In genomic region chr14:96471812-96472211, GRCm38 (mm10) we compare ENCODE assay signal across 28 mouse cellular contexts. TPM values are rescaled to one million over a fixed set of nuclear protein-coding genes. Genes with fewer than 3 reads are reported as not detected.
"Had no signal": no experiment of that assay in that cellular context is flagged by ENCODE, and none has a peak within 500 bp of the region (broad histone marks: within the 10 kb centered on the region; RNA-seq: fewer than 3 reads in every experiment).

No protein-coding gene starts in this region.

- H3K27me3 ChIP-seq: limb, embryonic 13.5 days; liver, embryonic 12.5 days; liver, embryonic 15.5 days; lung, embryonic 15.5 days; megakaryocyte, embryonic 14.5 days; midbrain, embryonic 15.5 days; neural tube, embryonic 12.5 days; neural tube, embryonic 15.5 days had no signal

- H3K36me3 ChIP-seq: limb, embryonic 10.5 days; limb, embryonic 13.5 days; liver, embryonic 12.5 days; liver, embryonic 15.5 days; lung, embryonic 15.5 days; midbrain, embryonic 10.5 days; midbrain, embryonic 15.5 days; neural tube, embryonic 12.5 days; neural tube, embryonic 15.5 days had no signal

- H3K27ac ChIP-seq: kidney, postnatal 0 days; layer of hippocampus, adult 2 months; limb, embryonic 10.5 days; limb, embryonic 13.5 days; liver, embryonic 12.5 days; liver, embryonic 15.5 days; lung, embryonic 15.5 days; midbrain, embryonic 10.5 days; midbrain, embryonic 15.5 days; neural tube, embryonic 12.5 days; neural tube, embryonic 15.5 days; stomach, postnatal 0 days had no signal

- H3K4me3 ChIP-seq: layer of hippocampus, adult 2 months; limb, embryonic 10.5 days; limb, embryonic 13.5 days; liver, embryonic 12.5 days; liver, embryonic 15.5 days; lung, embryonic 15.5 days; megakaryocyte, embryonic 14.5 days; midbrain, embryonic 10.5 days; midbrain, embryonic 15.5 days; neural tube, embryonic 12.5 days; neural tube, embryonic 15.5 days had no signal

- ATAC-seq: liver, embryonic 12.5 days; midbrain, embryonic 15.5 days had no signal

- H3K4me1 ChIP-seq: limb, embryonic 10.5 days; limb, embryonic 13.5 days; liver, embryonic 12.5 days; liver, embryonic 15.5 days; lung, embryonic 15.5 days; megakaryocyte, embryonic 14.5 days; midbrain, embryonic 10.5 days; midbrain, embryonic 15.5 days; neural tube, embryonic 12.5 days; neural tube, embryonic 15.5 days had no signal

- H3K4me2 ChIP-seq: limb, embryonic 13.5 days; liver, embryonic 12.5 days; liver, embryonic 15.5 days; lung, embryonic 15.5 days; midbrain, embryonic 15.5 days; neural tube, embryonic 12.5 days; neural tube, embryonic 15.5 days had no signal

- H3K9me3 ChIP-seq: limb, embryonic 10.5 days; limb, embryonic 13.5 days; liver, embryonic 12.5 days; liver, embryonic 15.5 days; lung, embryonic 15.5 days; megakaryocyte, embryonic 14.5 days; midbrain, embryonic 10.5 days; midbrain, embryonic 15.5 days; neural tube, embryonic 12.5 days; neural tube, embryonic 15.5 days had no signal

- DNase-seq: kidney, adult 2 months; kidney, postnatal 25 days; layer of hippocampus, adult 9-11 months; liver; lung, adult 18-20 months; lung, postnatal 10 days; lung, postnatal 36 days; right cerebral cortex, adult 18-20 months; right cerebral cortex, postnatal 14 days; right cerebral cortex, postnatal 4 days; thymus, adult 2 months; thymus, postnatal 14 days; thymus, postnatal 4 days had no signal

- H3K9ac ChIP-seq: limb, embryonic 13.5 days; liver, embryonic 12.5 days; liver, embryonic 15.5 days; lung, embryonic 15.5 days; midbrain, embryonic 15.5 days; neural tube, embryonic 12.5 days; neural tube, embryonic 15.5 days had no signal

RNA-seq across cellular contexts. Expression of gene Klhl1, which starts 47.1 kb away (rescaled TPM):
- polyA plus RNA-seq: kidney, adult 2 months; kidney, embryonic 14.5 days; large intestine, adult 2 months; limb, embryonic 10.5 days; liver, embryonic 12.5 days; liver, embryonic 15.5 days; lung, embryonic 15.5 days; thymus, adult 2 months had no signal
